Mouse (Mus musculus): Measurements from ENCODE around the gene Rbfox3.

- TF ChIP-seq CTCF (conservative IDR thresholded peaks at IDR 0.05; ENCODE audit: low read length), result no peak
- TF ChIP-seq POU5F1 (IDR thresholded peaks at IDR 0.05; ENCODE audit: borderline replicate concordance, low read length), result no peak
- no peak for TF ChIP-seq NANOG (IDR thresholded peaks at IDR 0.05; ENCODE audit: borderline replicate concordance, low read length)
Measured at GRCm38 (mm10) chr11:118874487-118875095, 36.8 kb downstream of the Rbfox3 start.
